Mouse (Mus musculus) WW6 (cell line): ENCODE results near the gene Gjb4.

Experiments used
- DNase-seq: peaks from one replicate; pipeline ENCODE4 v3.0.0-alpha.2; 2013; ENCODE audit warnings: low read depth, low spot score

Gene Gjb4

GRCm38 (mm10) chr4:127353951-127354438, at the start of gene Gjb4:
TSS of gene Gjb4 (minus strand) at chr4:127354081.
- no peak for DNase-seq

- DNase-seq: no peak
Measured at GRCm38 (mm10) chr4:127402614-127403013, 48.7 kb upstream of the Gjb4 start.

- DNase-seq: no peak
Measured at GRCm38 (mm10) chr4:127402166-127402565, 48.3 kb upstream of the Gjb4 start.

- DNase-seq: no peak
Measured at GRCm38 (mm10) chr4:127400165-127401145, 46.6 kb upstream of the Gjb4 start.

DNA sequence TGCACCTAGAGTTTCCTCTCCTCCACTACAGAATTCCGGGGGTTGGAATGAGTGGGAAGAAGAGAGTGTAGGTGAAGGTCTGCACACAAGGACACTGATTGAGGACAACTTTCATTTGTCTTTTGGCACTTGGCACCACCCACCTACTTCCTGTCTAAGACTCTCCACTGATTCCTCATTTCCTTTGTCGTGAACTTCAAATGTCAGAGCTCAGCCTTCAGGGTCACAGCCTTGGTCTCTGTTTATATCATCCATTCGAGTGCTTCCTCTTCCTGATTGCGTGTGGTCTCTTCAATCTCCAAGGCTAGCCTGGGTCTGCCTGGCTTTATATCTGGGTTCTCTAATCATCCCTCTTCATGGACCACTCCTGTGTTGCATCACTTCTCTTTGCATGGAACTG, 41.7 kb upstream of the Gjb4 start:
- DNase-seq: no peak

- no peak for DNase-seq
Measured at GRCm38 (mm10) chr4:127389645-127390044, 35.8 kb upstream of the Gjb4 start.

GRCm38 (mm10) chr4:127377344-127377743, 23.5 kb upstream of the Gjb4 start:
- no peak for DNase-seq

DNA sequence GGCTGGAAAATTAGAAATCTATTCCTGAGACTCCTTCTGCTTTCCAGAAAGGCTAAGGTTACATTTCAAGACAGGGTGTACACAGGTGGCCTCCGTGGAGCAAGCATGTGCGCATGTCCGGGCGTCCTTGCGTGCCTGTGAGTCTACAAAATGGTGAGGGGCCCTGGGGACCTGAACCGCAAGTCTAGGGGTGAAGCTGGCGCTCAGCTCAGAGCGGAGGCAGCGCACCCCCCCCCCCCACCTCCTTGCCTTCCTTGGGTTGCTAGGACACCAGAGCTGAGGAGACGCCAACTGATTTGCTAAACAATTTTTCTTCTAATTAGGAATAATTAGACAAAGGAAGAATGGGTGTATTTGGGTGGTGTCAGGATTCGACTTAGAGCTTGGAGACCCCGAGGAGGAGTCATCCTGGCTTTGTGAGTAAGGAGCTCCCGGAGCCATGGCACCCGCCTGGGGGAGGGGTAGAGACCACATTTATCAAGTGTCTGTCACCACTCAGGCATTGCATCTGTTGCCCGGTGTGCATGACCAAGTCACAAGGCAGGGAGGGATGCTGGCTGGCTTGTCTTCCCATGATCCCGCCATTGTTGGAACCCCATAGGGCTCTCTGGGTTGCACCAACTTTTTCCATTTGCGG, 21.8 kb upstream of the Gjb4 start:
- DNase-seq: no peak

DNA sequence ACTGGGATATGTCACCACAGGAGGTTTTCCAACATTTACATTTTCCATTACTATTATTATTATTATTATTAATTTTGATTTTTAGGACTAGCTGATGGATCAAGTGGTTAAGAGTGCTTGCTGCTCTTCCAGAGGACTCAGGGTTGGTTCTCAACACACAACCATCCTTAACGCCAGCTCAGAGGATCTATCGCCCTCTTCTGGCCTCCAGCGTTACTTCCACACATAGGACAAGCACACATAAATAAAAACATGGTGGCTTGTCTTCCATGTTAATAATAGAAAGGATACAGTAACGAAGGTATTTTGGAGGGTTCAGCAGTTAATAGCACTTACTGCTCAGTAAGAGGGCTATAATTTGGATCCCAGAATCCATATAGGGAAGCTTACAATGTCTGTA, 20.8 kb upstream of the Gjb4 start:
- DNase-seq: no peak

- DNase-seq: no peak
Measured at GRCm38 (mm10) chr4:127373491-127373890, 19.6 kb upstream of the Gjb4 start.

- DNase-seq: no peak
Measured at GRCm38 (mm10) chr4:127371546-127371945, 17.7 kb upstream of the Gjb4 start.

- DNase-seq: no peak
Measured at GRCm38 (mm10) chr4:127370447-127370846, 16.6 kb upstream of the Gjb4 start.

DNA sequence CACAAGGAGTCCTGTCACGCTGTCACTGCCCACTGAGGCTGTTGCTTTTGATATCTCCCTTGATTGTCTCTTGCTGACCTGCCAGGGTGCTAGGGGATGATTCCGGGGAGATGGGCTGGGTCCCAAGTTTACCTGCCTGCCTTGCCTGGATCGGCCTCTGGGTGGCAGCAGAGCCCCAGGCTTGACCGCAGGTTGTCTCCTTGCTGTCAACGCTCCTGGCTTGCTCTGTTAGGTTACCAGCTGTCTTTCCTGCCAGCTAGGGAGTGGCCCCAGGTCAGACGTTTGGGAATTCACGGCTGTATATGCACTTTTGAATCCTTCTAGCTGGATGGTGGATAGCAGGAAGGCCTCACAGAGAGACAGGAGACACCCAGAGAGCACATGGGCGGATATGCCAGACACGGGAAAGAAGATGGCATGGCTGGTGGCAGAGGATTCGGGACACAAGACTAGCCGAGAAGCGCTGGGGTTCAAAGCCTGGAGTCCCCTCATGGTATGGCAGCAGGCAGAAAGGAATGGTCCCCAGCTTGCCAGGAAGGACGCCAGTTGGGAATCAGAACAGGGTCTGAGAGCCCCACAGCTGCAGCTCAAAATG, 14.6 kb upstream of the Gjb4 start:
- DNase-seq: no peak

GRCm38 (mm10) chr4:127365834-127366233, 12.0 kb upstream of the Gjb4 start:
- DNase-seq: no peak

- no peak for DNase-seq
Measured at GRCm38 (mm10) chr4:127365433-127365832, 11.6 kb upstream of the Gjb4 start.

DNA sequence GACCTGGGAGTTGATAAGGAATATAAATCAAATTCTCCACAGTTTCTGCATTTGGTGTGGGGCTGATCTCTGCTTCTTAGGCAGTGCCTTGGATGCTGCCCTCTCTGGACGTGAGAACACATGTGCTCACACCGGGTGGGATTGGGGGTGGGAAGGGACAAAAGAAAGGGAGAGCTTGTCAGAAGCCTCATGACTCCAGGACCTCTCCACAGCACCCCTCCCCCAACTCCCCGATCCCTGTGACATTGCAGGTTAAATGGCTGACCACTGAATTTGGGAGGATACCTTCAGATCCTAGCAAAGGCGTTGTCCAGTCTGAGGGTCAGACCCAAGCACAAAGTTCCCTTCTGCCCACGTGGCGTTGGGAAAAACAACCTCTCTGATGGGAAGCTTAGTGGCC, 10.6 kb upstream of the Gjb4 start:
- no peak for DNase-seq

DNA sequence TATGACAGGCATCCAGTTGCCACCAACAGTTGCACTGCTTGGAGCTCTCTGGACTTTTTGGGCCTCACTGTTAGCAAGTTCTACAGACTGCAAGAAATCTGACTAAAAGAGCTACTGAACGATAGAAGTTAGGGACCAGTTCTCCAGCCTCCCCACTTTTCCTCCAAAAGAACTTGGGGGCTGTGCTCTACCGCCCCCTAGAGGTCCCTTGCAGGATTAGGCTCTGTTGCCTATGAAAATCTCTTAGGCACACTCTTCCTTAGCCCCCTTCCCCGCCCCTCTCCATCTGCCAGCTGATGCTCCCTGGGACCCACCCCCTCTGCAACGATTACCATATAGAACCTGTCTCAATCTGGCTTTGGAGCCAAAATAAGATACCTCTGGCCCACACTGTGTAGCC, 9.4 kb upstream of the Gjb4 start:
- no peak for DNase-seq

GRCm38 (mm10) chr4:127362520-127362919, 8.6 kb upstream of the Gjb4 start:
- no peak for DNase-seq

GRCm38 (mm10) chr4:127358018-127358417, 4.1 kb upstream of the Gjb4 start, which contains the start of gene Gjb5:
TSS of gene Gjb5 (minus strand) at chr4:127358181.
- DNase-seq: no peak

- no peak for DNase-seq
Measured at GRCm38 (mm10) chr4:127354506-127355485, 915 bp upstream of the Gjb4 start.

- no peak for DNase-seq
Measured at GRCm38 (mm10) chr4:127352594-127352993, 1.3 kb downstream of the Gjb4 start.
